Mouse (Mus musculus): ENCODE measurements around the gene D430041D05Rik.

DNA sequence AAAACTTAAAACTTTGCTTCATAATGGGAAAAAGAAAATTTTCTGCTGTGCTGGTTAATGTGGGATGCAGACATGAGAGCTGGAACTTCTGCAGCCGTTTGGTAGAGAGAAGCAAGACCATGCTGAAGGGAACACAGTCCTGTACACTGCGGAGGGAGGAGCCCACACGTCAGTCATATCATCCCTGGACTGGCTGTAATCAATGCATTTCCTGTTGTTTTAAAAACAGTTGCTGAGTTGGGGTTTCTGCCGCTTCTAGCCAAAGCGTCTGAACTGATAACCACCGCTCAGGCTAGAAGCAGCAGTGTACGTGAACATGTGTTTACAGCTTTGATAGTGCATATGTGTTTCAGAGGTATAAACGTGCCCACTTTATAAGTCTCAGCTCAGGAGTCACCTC, 231.2 kb downstream of the D430041D05Rik start:
- TF ChIP-seq CTCF (IDR thresholded peaks at IDR 0.05; ENCODE audit: borderline replicate concordance, extremely low read depth, insufficient read depth, insufficient read length), result no peak
- no peak for TF ChIP-seq POLR2A (IDR thresholded peaks at IDR 0.05; ENCODE audit: borderline replicate concordance, extremely low read depth, insufficient read depth, insufficient read length, poor library complexity, severe bottlenecking)
